Mouse (Mus musculus) embryonic fibroblast, embryonic 13.5 days (primary cell): ENCODE data around the gene Synpo2.

Source experiments
- CTCF ChIP-seq: IDR thresholded peaks from 2 replicates; pipeline ENCODE4 v1.5.1; 2011; ENCODE audit warnings: mild to moderate bottlenecking, control low read depth, low read length, moderate library complexity, borderline replicate concordance; ENCODE audit not compliant: insufficient read depth
- POLR2A ChIP-seq: IDR thresholded peaks from 2 replicates; pipeline ENCODE4 v1.6.1; 2011; ENCODE audit warnings: low read depth, mild to moderate bottlenecking, control low read depth, low read length, moderate library complexity

DNA sequence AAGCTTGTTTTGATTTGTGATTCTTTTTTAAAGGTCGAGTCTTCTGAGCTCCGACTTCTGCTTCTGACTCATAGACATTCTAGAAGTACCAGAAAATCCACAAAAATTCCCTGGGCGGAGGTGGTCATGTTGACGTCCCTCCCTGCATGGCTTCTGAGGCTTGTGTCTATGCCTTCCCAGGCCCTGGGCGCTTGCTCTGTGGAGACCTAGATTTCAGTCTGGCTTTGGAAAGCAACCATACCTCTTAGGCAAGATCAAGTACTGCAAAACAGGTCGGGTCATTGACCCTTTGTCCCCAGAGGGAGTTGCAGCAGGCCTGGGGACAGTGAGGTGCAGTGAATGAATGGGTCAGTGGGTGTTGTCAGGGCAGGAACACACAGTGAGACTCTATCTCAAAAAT is 131.6 kb downstream of the Synpo2 start:
- TF ChIP-seq CTCF = no peak
- TF ChIP-seq POLR2A = no peak
